Mouse (Mus musculus) erythroblast, embryonic 14.5 days (primary cell): ENCODE data around the gene Wsb1. TPM values are rescaled to one million over a fixed set of nuclear protein-coding genes. Genes with fewer than 3 reads are reported as not detected.
"Not testable (repeated sequence)": the region's sequence is repeated elsewhere in the genome, so short reads cannot be mapped to it uniquely, and the experiment has no call there.

Source experiments
- H3K27me3 ChIP-seq: 2 replicates; pipeline ENCODE4 v1.6.1; 2012; ENCODE audit warnings: inconsistent platforms; ENCODE audit not compliant: control insufficient read depth
- H3K36me3 ChIP-seq: 2 replicates; pipeline ENCODE4 v1.6.1; 2012; ENCODE audit warnings: mild to moderate bottlenecking, inconsistent platforms; ENCODE audit not compliant: control insufficient read depth
- H3K4me1 ChIP-seq: 2 replicates; pipeline ENCODE4 v1.6.1; 2012; ENCODE audit warnings: inconsistent platforms; ENCODE audit not compliant: control insufficient read depth
- H3K4me3 ChIP-seq: replicated peaks from 2 replicates; pipeline ENCODE3; 2012; ENCODE audit warnings: moderate library complexity, mild to moderate bottlenecking, inconsistent platforms
- H3K9me3 ChIP-seq: 2 replicates; pipeline ENCODE4 v1.6.1; 2012; ENCODE audit warnings: low read length, inconsistent platforms, mixed read lengths; ENCODE audit not compliant: control insufficient read depth
- GATA1 ChIP-seq: IDR thresholded peaks from 2 replicates; pipeline ENCODE4 v1.6.1; 2012; ENCODE audit warnings: low read length, inconsistent platforms, mixed read lengths
- TAL1 ChIP-seq: IDR thresholded peaks from 3 replicates; pipeline ENCODE4 v1.6.1; 2012; ENCODE audit warnings: low read length, inconsistent platforms, mixed read lengths
- polyA plus RNA-seq: library from polyadenylated mRNA; stranded (reverse); fragments of >175 nt; gene quantifications from 2 replicates; pipeline ENCODE4 v1.2.3, GENCODE M21; 2012

The Wsb1 gene
- 2.4 and 2.9 TPM in 2 replicates for polyA plus RNA-seq

GRCm38 (mm10) chr11:79254391-79255098, at the start of gene Wsb1:
Gene Wsb1, minus strand, starts transcription at chr11:79254671.
- Histone ChIP-seq H3K9me3 (peaks cover 3% of the 10 kb centered on the region; the same call in 1 of the 2 replicates), H3K4me1 (peaks cover 43% of the 10 kb centered on the region), H3K36me3 (peaks cover 25% of the 10 kb centered on the region), H3K4me3 (peak within 1 kb of the TSS; percentile 99), H3K27me3 (peaks cover 14% of the 10 kb centered on the region)
- TF ChIP-seq GATA1 (peak; percentile 61), TAL1 (no peak)

- H3K27me3 ChIP-seq, result peaks cover 11% of the 10 kb centered on the region
- not testable (repeated sequence) for H3K36me3 ChIP-seq, H3K4me3 ChIP-seq, H3K9me3 ChIP-seq, H3K4me1 ChIP-seq
These were observed 49.8 kb upstream of the Wsb1 start for GRCm38 (mm10) chr11:79304245-79304644.

GRCm38 (mm10) chr11:79303109-79303508, 48.6 kb upstream of the Wsb1 start:
- Histone ChIP-seq H3K4me3 (no peak overlapping the region), H3K4me1 (no peaks in the 10 kb centered on the region; the same call in 1 of the 2 replicates), H3K36me3 (no peaks in the 10 kb centered on the region), H3K27me3 (peaks cover 8% of the 10 kb centered on the region), H3K9me3 (no peaks in the 10 kb centered on the region)
- TF ChIP-seq GATA1 (no peak), TAL1 (no peak)

GRCm38 (mm10) chr11:79299719-79300431, 45.4 kb upstream of the Wsb1 start:
- no peaks in the 10 kb centered on the region for H3K4me1 ChIP-seq
- H3K27me3 ChIP-seq, result no peaks in the 10 kb centered on the region

GRCm38 (mm10) chr11:79296856-79297491, 42.5 kb upstream of the Wsb1 start, which contains the start of gene Gm9964:
Gene Gm9964, minus strand, starts transcription at chr11:79296906.
- no peaks in the 10 kb centered on the region for H3K4me1 ChIP-seq
- H3K9me3 ChIP-seq, result no peaks in the 10 kb centered on the region
- TF ChIP-seq GATA1, result no peak
- TF ChIP-seq TAL1, result no peak
- H3K4me3 ChIP-seq, result no peak within 1 kb of the TSS
- H3K27me3 ChIP-seq, result no peaks in the 10 kb centered on the region
- no peaks in the 10 kb centered on the region for H3K36me3 ChIP-seq

More at GRCm38 (mm10) chr11:79299719-79300431, 45.4 kb upstream of the Wsb1 start:
- no peaks in the 10 kb centered on the region for H3K36me3 ChIP-seq
- TF ChIP-seq GATA1 (no peak), TAL1 (no peak)
- no peaks in the 10 kb centered on the region for H3K9me3 ChIP-seq
- H3K4me3 ChIP-seq, result no peak overlapping the region

- Histone ChIP-seq H3K27me3 (no peaks in the 10 kb centered on the region), H3K4me1 (no peaks in the 10 kb centered on the region), H3K9me3 (no peaks in the 10 kb centered on the region), H3K4me3 (no peak overlapping the region), H3K36me3 (no peaks in the 10 kb centered on the region)
- TF ChIP-seq GATA1 (no peak), TAL1 (no peak)
These were observed 41.7 kb upstream of the Wsb1 start for GRCm38 (mm10) chr11:79296167-79296566.

- no peaks in the 10 kb centered on the region for H3K9me3 ChIP-seq
- no peaks in the 10 kb centered on the region for H3K36me3 ChIP-seq
- no peaks in the 10 kb centered on the region for H3K27me3 ChIP-seq
- H3K4me1 ChIP-seq, result no peaks in the 10 kb centered on the region
- H3K4me3 ChIP-seq, result no peak overlapping the region
- TF ChIP-seq GATA1, result no peak
- no peak for TF ChIP-seq TAL1
These were observed 39.5 kb upstream of the Wsb1 start for GRCm38 (mm10) chr11:79293971-79294370.

- no peaks in the 10 kb centered on the region for H3K27me3 ChIP-seq
- no peak for TF ChIP-seq GATA1
- no peak for TF ChIP-seq TAL1
- no peaks in the 10 kb centered on the region for H3K4me1 ChIP-seq
- no peaks in the 10 kb centered on the region for H3K9me3 ChIP-seq
- no peaks in the 10 kb centered on the region for H3K36me3 ChIP-seq
- no peak overlapping the region for H3K4me3 ChIP-seq
These were observed 38.6 kb upstream of the Wsb1 start for GRCm38 (mm10) chr11:79293025-79293424.

GRCm38 (mm10) chr11:79292130-79292529, 37.7 kb upstream of the Wsb1 start:
- H3K4me3 ChIP-seq, result no peak overlapping the region
- no peaks in the 10 kb centered on the region for H3K9me3 ChIP-seq
- H3K36me3 ChIP-seq, result no peaks in the 10 kb centered on the region
- H3K27me3 ChIP-seq, result no peaks in the 10 kb centered on the region
- H3K4me1 ChIP-seq, result peaks cover 3% of the 10 kb centered on the region
- TF ChIP-seq GATA1, result no peak
- no peak for TF ChIP-seq TAL1
